Mouse (Mus musculus): ENCODE measurements at regions not wholly inside any gene's neighbourhood (a gene's known extent, or its start where the extent isn't known, plus 50 kb on each side); places are given as distances from the start of the nearest gene placed in this dataset.

- DNase-seq (ENCODE audit: low read depth): no peak
Measured at GRCm38 (mm10) chr9:32053886-32054615, 61.9 kb upstream of the Arhgap32 start.

GRCm38 (mm10) chr9:32057427-32058115 lies 58.4 kb upstream of the Arhgap32 start:
- DNase-seq (ENCODE audit: low read depth): peak; percentile 61

- DNase-seq (ENCODE audit: low read depth): peak; percentile 23
Measured at GRCm38 (mm10) chr9:32062740-32063139, 53.2 kb upstream of the Arhgap32 start.

- DNase-seq (ENCODE audit: low read depth): no peak
Measured at GRCm38 (mm10) chr9:32063541-32063940, 52.4 kb upstream of the Arhgap32 start.

- no peak for DNase-seq (ENCODE audit: low read depth)
Measured at GRCm38 (mm10) chr9:32064007-32064550, 51.9 kb upstream of the Arhgap32 start.
